Mouse (Mus musculus) central nervous system, embryonic 11.5 days (tissue): ENCODE measurements around the gene Add1. TPM values are rescaled to one million over a fixed set of nuclear protein-coding genes. Genes with fewer than 3 reads are reported as not detected.

ENCODE experiments used
- polyA plus RNA-seq: library from polyadenylated mRNA; depleted of rRNA; stranded (reverse); fragments of >200 nt; gene quantifications from 2 replicates; pipeline ENCODE4 v1.2.3, GENCODE M21; 2012; rRNA removed

Gene Add1
- polyA plus RNA-seq = 176 and 189 TPM in 2 replicates

GRCm38 (mm10) chr5:34573268-34574221 lies at the start of gene Add1:
TSS of gene Add1 (plus strand) at chr5:34573664.

GRCm38 (mm10) chr5:34525663-34526476 lies 47.6 kb upstream of the Add1 start, which contains the start of gene Sh3bp2:
TSS of gene Sh3bp2 (plus strand) at chr5:34525838.

GRCm38 (mm10) chr5:34636481-34637287 lies 63.2 kb downstream of the Add1 start, which contains the start of gene Mfsd10:
TSS of gene Mfsd10 (minus strand) at chr5:34637212.

GRCm38 (mm10) chr5:34659686-34660590 lies 86.5 kb downstream of the Add1 start, which contains the start of the genes Nop14 and Grk4:
TSS of gene Nop14 (minus strand) at chr5:34660148.
TSS of gene Grk4 (plus strand) at chr5:34660379.

Other genes starting within 250 kb of the Add1 start
- gene Rnf4, start 237.4 kb upstream of the Add1 start, polyA plus RNA-seq = 159 and 252 TPM in 2 replicates
- 36.4 and 50.5 TPM in 2 replicates for gene Fam193a, start 203.7 kb upstream of the Add1 start, polyA plus RNA-seq
- 7.8 and 10.3 TPM in 2 replicates for gene Tnip2, start 59.7 kb upstream of the Add1 start, polyA plus RNA-seq
- gene Sh3bp2, start 47.8 kb upstream of the Add1 start, polyA plus RNA-seq = 17.2 and 19.8 TPM in 2 replicates
- gene Mfsd10, start 63.5 kb downstream of the Add1 start, polyA plus RNA-seq = 87.4 and 128 TPM in 2 replicates
- 32.9 and 37.4 TPM in 2 replicates for gene Nop14, start 86.5 kb downstream of the Add1 start, polyA plus RNA-seq
- 2.2 and 3.1 TPM in 2 replicates for gene Grk4, start 86.7 kb downstream of the Add1 start, polyA plus RNA-seq
- 19.0 and 25.7 TPM in 2 replicates for gene Htt, start 188.1 kb downstream of the Add1 start, polyA plus RNA-seq